Mouse (Mus musculus): Measurements from ENCODE around the gene 4933415F23Rik.

DNA sequence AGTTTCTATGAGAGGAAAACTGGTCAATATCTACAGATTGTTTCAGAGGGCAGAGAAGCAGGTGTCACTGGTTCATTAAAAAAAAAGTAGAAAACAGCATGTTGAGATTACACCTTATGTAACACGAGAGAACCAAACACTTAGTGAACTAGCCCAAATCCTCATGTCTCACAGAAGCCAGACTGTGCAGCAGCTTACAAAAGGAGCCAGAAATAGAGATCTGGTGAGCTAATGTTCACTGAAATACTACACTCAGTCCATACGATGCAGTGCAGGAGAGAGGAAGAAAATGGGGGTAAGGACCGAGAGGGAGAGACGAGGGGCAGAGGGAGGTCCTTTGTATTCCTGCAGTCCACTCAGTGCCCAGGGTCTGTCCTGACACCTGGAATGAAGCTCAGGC is 17.4 kb upstream of the 4933415F23Rik start:
- TF ChIP-seq POLR2A (IDR thresholded peaks at IDR 0.05; ENCODE audit: insufficient read depth, low read depth, low read length) (no peak), CTCF (IDR thresholded peaks at IDR 0.05) (no peak)

Data from heart, adult 2 months (tissue).